Mouse (Mus musculus): ENCODE measurements around the gene Nkx2-3.

Nkx2-3 gene

DNA sequence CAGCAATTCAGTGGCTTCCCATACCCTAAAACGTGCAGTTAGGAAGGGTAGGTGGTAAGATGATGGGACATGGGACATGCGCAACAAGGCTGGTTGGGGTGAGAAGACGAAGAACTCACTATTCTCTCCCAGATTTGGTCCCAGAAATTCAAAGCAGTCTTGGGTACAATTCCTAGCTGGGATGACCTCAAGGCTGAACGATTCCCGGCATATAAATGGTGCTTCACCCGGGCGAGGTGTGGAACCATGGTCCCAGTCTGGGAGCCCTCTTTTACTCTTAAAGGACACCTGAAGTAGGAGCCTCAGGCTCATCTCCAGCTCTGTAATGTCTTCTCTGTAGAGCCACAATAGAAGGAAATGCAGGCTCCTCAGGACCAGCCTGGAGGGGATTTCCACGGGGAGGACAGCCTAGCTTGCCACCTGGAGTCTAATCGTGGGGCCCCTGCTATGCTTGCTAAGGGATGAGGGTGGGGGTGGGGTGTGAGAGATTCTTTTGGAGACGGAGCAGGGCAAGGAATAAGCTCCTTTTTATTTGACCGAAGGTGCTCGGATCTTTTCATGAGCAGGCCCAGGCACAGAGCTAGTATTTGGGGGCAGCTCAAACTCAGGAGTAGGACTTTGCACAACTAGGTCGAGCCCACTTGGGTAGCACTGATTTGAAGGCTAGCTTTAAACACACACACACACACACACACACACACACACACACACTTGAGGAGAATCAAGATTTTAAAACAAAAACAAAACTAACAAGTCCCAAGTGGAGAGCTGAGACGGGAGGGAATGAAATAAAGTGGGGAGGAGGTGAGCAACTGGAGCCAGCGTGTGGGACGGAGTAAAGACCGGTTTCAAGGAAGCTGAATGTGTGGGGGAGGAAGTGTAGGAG, 6.2 kb upstream of the Nkx2-3 start:
- no peak for DNase-seq (ENCODE audit: low spot score)

GRCm38 (mm10) chr19:43606552-43607530, 5.3 kb upstream of the Nkx2-3 start:
- no peak for DNase-seq (ENCODE audit: low spot score)

DNA sequence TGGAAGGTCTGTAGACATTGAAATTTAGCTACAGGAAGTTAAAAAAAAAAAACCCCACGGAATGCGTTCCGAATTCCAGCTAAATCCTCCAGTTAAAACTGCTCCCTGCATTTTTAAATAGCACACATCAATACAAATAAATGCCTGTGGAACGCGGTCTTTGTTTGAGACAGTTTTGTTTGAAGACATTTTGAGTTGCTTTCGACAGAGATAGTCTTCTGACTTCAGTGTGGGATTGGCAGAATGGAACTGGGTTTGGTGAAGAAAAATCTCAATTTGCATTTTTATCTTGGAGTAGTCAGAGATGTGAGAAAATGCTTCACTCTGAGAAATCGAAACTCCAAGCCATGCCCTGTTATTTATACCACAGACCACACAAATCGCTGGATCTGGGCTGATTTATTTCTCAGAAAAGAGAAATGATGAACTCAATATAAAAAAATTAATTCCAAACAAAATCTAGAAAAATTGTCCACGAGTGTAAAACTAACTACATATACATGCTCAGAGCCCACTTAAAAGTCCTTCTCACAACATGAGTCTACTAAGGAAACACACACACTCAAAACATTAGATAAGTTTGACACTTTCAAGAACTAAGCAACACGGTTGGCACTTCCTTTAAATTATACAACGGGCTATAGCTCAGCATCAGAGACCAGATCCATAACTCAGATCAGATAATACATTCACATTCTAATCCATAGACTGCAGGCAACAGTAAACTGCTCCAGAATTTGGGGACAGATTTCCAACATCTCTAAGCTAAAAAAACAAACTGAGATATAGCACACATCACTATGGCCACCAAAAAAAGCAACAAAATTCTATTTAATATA, 4.1 kb upstream of the Nkx2-3 start:
- DNase-seq (ENCODE audit: low spot score), result no peak

GRCm38 (mm10) chr19:43608711-43609457, 3.2 kb upstream of the Nkx2-3 start:
- DNase-seq (ENCODE audit: low spot score), result no peak

DNA sequence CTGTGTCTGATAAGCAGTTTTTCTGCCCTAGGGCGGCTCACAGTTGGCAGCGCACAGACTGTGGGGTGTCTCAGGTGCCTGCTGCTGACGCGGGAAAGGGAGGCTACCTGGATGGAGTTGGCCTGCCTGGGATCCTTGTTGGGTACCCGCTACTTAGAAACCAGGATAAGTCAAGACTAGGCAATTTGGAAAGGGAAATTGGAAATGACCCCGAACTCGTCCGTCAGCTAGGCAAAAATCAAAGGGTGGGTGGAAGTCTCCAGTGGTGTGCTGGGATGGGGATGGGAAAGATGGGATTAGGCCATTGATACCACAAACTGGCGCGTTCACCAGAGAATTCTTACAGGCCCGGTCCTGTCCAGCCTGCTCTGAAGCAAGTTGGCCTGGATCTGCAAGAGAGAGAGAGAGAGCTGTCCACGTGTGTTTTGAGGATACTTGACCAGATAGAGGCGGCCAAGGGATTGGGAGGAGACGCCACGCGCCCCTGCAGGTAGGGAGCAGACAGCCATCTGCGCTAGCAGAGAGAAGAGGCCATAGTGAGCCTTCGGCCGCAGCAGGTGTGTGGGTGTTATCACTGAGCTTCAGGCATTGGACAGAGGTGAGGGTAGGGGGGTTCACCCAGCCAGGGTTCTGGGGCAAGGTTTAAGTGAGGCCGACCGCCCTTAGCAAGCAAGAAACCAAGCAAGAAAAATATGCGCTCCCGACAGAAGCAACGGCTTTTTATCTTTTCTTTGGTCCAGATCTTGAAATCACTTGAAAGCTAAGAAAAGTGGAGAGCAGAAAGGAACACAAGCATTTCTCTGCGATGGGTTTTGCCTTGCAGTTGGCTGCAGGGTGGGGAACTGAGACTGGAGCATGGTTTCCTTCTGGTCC, 2.4 kb upstream of the Nkx2-3 start:
- no peak for DNase-seq (ENCODE audit: low spot score)

GRCm38 (mm10) chr19:43610341-43610848, 1.7 kb upstream of the Nkx2-3 start:
- no peak for DNase-seq (ENCODE audit: low spot score)

GRCm38 (mm10) chr19:43611110-43611509, 1.0 kb upstream of the Nkx2-3 start:
- no peak for DNase-seq (ENCODE audit: low spot score)

GRCm38 (mm10) chr19:43611561-43611960, 564 bp upstream of the Nkx2-3 start:
- DNase-seq (ENCODE audit: low spot score), result no peak

DNA sequence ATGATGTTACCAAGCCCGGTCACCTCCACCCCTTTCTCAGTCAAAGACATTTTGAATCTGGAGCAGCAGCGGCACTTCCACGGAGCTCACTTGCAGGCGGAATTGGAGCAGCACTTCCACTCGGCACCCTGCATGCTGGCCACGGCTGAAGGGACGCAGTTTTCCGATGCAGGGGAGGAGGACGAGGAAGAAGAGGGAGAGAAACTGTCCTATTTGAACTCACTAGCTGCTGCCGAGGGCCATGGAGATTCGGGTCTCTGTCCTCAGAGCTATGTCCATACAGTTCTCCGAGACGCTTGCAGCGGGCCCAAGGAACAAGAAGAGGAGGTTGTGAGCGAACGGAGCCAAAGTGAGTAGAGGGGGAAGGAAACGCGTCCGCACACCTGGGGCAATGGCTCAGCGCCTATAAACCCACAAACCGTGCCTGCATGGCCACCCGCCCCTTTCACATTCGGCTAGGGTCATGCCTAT, 411 bp downstream of the Nkx2-3 start:
- no peak for DNase-seq (ENCODE audit: low spot score)

- DNase-seq (ENCODE audit: low spot score), result no peak
Observed at GRCm38 (mm10) chr19:43613293-43614130, 1.4 kb downstream of the Nkx2-3 start.

DNA sequence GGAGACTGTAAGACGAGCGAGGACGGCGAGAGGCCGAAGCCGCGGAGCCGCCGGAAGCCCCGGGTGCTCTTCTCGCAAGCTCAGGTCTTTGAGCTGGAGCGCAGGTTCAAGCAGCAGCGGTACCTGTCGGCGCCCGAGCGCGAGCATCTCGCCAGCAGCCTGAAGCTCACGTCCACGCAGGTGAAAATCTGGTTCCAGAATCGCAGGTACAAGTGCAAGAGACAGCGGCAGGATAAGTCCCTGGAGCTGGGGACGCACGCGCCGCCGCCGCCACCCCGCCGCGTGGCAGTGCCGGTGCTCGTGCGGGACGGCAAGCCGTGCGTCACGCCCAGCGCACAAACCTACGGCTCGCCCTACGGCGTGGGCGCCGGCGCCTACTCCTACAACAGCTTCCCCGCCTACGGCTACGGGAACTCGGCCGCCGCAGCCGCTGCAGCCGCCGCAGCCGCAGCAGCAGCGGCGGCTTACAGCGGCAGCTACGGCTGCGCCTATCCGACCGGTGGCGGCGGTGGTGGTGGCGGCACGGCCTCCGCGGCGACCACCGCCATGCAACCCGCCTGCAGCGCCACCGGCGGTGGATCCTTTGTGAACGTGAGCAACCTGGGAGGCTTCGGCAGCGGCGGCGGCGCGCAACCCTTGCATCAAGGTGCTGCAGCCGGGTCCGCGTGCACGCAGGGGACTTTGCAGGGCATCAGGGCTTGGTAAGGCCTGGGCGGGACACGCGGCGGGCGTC, 2.4 kb downstream of the Nkx2-3 start:
- no peak for DNase-seq (ENCODE audit: low spot score)

DNA sequence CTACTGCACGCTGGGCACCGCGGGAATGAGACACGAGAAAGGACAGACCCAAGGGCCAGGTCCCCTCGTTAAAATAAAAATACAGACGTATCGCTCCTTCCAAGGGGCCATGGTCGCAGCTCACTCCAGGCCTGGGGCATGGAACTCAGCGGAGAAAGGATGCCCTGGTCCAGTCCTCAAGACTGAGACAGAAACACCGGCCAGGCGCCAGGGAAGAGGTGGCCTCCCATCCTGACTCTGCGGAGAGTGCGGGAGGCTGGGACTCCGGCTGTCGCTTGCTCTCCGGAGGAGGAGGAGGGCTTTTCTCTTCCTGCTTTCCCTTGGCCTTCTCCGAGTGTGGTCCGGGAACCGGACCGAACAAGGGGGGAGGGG, 2.9 kb downstream of the Nkx2-3 start:
- DNase-seq (ENCODE audit: low spot score), result no peak

- no peak for DNase-seq (ENCODE audit: low spot score)
Observed at GRCm38 (mm10) chr19:43615571-43616414, 3.7 kb downstream of the Nkx2-3 start.

GRCm38 (mm10) chr19:43616415-43616861, 4.3 kb downstream of the Nkx2-3 start:
- no peak for DNase-seq (ENCODE audit: low spot score)

- no peak for DNase-seq (ENCODE audit: low spot score)
Observed at GRCm38 (mm10) chr19:43616889-43617288, 4.8 kb downstream of the Nkx2-3 start.

DNA sequence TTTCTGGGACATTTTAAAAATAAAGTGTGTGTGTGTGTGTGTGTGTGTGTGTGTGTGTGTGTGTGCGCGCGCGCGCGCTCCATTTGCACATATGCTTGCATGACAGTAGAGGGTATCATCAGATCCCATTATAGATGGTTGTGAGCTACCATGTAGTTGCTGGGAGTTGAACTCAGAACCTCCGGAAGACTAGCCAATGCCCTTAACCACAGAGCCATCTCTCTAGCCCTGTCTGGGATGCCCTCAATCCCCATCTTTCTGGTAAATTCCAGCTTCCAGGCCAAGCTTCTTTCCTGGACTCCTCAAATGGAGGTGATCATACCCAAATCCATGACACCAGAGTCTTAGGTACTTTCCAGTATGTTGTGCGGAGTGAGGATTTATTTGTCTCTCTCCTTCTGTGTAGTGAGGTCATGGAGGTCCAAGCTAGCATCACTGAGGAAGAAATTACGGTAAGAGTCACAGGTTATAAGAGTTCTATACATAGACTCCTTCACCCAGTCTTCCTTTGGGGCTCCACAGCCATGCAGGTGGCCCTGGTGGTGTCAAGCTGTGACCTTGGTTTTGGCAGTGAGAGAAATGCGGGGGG, 5.7 kb downstream of the Nkx2-3 start:
- DNase-seq (ENCODE audit: low spot score), result no peak

GRCm38 (mm10) chr19:43618505-43619030, 6.4 kb downstream of the Nkx2-3 start:
- DNase-seq (ENCODE audit: low spot score), result no peak

All from urinary bladder, postnatal 10 days (tissue).